Mouse (Mus musculus): Measurements from ENCODE around the gene Wdr64.

Gene Wdr64

GRCm38 (mm10) chr1:175698293-175698692 lies at the start of gene Wdr64:
Gene Wdr64 (plus strand): TSS chr1:175698593.
- no peak for DNase-seq (ENCODE audit: extremely low read depth, insufficient read length, low spot score)

DNA sequence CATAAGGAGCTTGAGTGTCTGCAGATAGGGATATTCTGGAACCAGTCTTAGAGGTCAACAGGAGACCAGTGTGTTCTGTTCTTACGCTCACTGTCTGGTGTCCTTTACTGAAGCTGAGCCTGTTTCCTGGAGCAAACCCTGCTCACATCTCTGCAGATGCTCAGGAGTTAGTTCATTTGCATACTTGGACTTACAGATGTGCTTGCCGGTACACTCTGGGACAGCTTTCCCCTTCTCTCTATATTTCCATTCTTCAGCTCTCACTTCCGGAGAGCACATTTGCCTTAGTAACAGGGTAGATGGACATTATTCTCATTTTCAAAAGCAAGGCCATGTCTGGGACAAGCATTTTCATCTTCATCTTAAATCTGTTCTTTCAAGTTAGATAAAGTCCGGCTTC lies 49.8 kb upstream of the Wdr64 start:
- no peak for DNase-seq (ENCODE audit: extremely low read depth, insufficient read length, low spot score)

DNA sequence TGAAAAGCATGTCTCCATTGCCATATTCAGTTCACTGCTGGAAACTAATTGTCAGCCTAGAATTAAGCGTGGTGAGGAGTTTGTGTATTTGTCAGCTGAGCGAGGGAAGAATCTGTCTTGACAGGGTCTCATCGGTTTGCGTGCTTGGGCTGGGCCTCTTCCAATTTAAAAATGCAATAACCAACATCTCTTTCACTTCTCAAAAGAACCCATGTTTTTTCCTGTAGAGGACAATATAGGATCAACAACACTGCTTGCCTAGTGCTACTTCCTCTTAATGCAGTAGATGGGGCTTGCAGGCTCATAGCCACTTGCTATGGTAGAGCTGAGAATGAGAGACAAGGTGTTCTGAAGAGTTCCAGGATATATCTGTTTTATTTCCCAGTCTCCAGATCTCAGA lies 38.5 kb upstream of the Wdr64 start:
- DNase-seq (ENCODE audit: extremely low read depth, insufficient read length, low spot score): no peak

DNA sequence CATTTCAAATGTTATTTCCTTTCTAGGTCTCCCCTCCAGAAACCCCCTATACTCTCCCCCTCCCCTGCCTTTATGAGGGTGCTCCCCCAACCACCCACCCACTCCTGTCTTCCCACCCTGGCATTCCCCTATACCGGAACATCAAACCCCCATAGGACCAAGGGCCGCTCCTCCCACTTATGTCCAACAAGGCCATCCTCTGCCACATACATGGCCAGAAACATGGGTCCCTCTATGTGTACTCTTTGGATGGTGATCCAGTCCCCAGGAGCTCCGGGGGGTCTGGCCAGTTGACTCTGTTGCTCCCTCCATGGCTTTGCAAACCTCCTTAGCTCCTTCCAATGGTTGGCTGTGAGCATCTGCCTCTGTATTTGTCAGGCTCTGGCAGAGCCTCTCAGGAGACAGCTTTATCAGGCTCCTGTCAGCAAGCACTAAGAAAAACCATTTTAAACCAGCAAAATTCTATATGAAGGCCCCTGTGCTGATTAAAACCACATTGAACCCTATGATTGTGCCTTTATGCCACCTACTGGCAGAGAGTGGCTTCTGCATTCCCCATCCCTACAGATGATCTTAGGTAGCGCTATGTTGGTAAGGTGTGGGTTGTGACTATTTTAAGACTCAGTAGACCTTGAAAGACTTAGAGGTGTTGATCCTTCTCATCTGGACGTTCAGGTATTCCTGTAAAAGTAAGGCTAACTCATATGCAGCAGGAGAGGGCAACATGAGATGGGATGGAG lies 29.6 kb upstream of the Wdr64 start:
- no peak for DNase-seq (ENCODE audit: extremely low read depth, insufficient read length, low spot score)

GRCm38 (mm10) chr1:175669456-175669855 lies 28.9 kb upstream of the Wdr64 start:
- no peak for DNase-seq (ENCODE audit: extremely low read depth, insufficient read length, low spot score)

GRCm38 (mm10) chr1:175670042-175670441 lies 28.4 kb upstream of the Wdr64 start:
- DNase-seq (ENCODE audit: extremely low read depth, insufficient read length, low spot score): peak; percentile 35

- DNase-seq (ENCODE audit: extremely low read depth, insufficient read length, low spot score): no peak
Measured at GRCm38 (mm10) chr1:175671626-175672025, 26.8 kb upstream of the Wdr64 start.

DNA sequence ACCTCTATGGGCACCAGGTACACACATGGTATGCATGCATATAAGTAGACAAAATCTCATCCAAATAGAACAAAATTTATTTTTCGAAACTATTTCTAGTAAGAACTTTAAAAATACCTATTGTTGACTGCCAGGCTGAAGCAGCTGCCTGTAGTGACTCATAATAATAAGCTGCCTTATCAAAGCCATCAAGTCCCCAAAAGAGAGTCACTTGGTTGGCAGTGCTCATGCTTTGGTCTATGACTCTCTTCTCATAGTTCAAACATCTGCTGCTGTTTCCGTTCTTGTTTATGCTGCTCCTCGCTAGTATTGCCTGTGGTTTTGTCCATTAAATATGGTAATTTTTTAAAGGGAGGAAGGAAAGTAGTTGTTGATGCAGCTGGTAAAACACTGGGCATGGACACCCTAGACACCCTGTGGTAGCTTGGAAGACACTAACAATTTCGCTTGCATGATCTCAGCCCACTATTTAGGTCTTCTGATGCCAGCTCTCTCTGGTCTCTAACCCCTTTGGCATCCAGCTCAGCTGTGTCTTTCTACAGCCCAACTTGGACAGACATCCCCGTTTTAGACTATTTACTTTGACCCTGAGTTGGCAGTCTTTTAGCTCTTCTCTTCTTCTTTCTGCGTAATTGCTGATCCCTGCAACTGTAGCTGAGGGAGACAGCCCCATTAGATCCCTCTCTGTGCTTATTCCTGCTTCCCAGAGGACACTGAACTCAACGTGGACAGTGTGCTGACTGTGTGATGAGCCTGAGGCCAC lies 24.6 kb upstream of the Wdr64 start:
- no peak for DNase-seq (ENCODE audit: extremely low read depth, insufficient read length, low spot score)

DNA sequence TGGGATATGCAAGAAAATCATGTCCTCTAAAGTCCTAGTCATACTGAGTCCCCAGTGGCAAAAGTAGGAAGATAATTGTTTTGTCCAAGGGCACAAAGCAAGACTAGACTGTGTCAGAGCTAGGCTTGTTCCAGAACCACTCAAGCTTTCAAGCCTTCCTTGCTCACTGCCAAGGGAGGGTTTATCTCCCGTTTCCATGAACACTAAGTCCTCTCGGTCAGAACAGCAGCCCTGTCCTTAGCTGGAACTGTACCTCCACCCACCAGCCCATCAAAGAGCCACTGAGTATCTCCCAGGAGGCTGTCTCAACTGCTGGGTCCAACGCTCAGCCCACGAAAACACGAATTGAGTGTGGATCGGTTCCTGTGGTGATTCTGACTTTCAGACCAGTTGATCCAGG lies 23.3 kb upstream of the Wdr64 start:
- no peak for DNase-seq (ENCODE audit: extremely low read depth, insufficient read length, low spot score)

- no peak for DNase-seq (ENCODE audit: extremely low read depth, insufficient read length, low spot score)
Measured at GRCm38 (mm10) chr1:175677459-175677858, 20.9 kb upstream of the Wdr64 start.

DNA sequence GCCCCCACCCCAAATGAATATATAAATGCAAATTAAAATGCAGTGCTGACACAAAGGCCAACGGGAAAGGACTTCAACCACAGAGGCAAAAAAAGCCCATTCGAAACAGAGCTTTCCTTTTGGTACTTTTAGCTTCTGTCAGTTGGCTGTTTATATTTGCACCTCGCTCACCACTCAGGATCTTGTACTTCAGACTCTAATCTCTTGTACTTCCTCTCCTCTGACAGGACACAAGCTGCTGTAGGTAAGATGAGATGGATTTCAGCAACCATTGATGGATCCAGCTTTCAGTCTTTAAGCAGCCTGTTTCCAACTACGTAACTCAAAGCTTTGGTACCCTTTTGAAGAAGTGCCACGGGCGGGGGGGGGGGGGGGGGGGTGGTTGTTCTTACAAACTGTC lies 17.4 kb upstream of the Wdr64 start:
- no peak for DNase-seq (ENCODE audit: extremely low read depth, insufficient read length, low spot score)

- DNase-seq (ENCODE audit: extremely low read depth, insufficient read length, low spot score): no peak
Measured at GRCm38 (mm10) chr1:175691686-175692245, 6.6 kb upstream of the Wdr64 start.

- peak; percentile 98 for DNase-seq (ENCODE audit: extremely low read depth, insufficient read length, low spot score)
Measured at GRCm38 (mm10) chr1:175692246-175692996, 6.0 kb upstream of the Wdr64 start, which contains the start of the genes Opn3 and Chml. Gene Opn3 (minus strand): TSS chr1:175692776. Gene Chml (minus strand): TSS chr1:175692901.

DNA sequence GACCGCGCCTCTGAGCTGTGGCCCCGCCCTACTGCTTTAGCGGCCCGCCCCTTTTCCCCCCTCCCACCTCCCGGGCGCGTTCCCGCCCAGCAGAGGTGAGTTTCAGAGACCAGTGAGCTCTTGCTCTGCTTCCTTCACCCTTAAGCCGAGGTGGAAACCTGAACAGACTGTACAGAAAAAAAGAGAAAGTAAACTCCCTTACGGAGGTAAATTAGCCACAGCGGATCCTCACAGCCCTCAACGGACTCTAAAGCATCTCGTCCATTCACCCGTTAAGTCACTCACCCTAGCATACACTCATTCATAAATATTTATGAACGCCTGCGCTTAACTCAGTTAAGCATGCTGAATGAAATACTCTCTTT lies 5.4 kb upstream of the Wdr64 start:
- no peak for DNase-seq (ENCODE audit: extremely low read depth, insufficient read length, low spot score)

DNA sequence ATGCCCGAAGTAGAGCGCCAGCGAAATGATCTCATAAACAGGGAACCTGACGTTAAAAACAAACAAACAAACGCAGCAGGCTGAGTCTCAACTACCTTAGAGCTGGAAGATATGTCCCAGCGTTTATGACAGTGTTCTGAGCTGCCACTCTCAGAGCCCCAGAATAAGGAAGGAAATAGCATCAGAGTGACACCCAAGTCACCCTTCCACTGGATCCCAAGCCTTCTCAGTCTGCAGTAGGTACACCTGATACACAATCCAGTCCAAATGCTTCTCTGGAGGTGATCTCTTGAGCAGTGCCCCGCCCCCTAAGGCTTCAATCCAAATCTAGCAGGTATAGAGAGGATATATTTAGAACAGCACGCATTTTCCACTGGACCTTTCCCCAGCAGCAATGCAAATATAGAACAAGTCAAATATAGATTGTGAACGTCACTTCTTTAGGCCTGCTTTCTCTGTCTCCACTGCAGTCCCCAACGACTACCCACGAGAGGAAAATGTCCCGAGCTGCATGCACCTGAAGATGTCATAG lies 4.9 kb upstream of the Wdr64 start:
- no peak for DNase-seq (ENCODE audit: extremely low read depth, insufficient read length, low spot score)

GRCm38 (mm10) chr1:175699375-175699774 lies 982 bp downstream of the Wdr64 start:
- DNase-seq (ENCODE audit: extremely low read depth, insufficient read length, low spot score): no peak

DNA sequence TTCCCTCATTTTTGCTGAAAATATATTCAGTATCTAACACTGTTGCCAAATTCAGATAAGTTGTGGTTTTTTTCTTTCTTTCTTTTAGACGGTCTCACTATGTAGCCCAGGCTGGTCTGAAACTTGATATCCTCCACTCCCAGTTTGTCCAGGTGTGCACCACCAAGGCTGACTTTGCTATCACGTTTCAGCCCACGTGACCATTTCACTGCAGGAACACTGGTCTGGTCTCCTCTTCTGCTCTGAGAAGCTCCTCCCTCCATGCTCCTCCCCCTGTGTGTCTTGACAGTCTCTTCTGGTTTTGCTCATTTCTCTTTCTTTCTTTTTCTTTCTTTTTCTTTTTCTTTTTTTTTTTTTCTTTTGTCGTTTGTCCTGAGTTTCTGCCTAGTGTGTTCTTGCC lies 1.4 kb downstream of the Wdr64 start:
- no peak for DNase-seq (ENCODE audit: extremely low read depth, insufficient read length, low spot score)

DNA sequence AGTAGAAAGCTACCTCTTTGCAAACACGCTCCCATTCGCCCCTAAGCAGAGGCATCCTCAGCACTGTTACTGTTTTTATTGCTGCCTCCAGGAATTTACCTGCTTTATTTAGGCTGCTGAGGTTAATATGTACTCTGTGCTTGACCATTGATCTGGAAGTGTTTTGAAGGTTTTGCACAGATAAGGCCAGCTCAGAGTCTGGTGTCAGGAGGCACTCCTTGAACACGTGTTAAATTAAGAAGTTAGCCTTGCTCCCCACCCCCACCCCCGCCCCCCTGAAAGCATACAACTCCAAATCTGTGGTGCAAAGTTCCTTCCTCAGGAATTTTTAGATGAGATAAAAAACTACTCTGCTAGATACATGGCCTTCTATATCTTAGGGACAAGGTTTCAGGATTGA lies 2.8 kb downstream of the Wdr64 start:
- no peak for DNase-seq (ENCODE audit: extremely low read depth, insufficient read length, low spot score)

DNA sequence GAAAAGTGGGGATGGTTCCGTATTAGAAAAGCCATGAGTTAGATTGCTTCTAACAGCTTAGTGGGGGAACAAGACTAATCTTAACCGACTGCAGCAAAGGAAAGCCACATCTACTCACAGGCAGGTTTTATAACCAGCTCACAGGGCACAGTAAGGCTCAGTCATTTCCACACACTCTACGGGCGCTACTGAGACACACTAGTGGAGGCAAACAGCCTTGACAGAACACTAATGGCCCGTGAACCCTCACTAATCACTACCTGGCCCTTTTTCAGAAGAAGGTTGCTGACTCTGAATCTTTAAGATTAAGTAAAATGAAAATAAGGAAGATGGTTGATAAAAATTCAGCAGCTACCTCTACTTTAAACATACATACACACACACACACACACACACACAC lies 9.2 kb downstream of the Wdr64 start:
- no peak for DNase-seq (ENCODE audit: extremely low read depth, insufficient read length, low spot score)

DNA sequence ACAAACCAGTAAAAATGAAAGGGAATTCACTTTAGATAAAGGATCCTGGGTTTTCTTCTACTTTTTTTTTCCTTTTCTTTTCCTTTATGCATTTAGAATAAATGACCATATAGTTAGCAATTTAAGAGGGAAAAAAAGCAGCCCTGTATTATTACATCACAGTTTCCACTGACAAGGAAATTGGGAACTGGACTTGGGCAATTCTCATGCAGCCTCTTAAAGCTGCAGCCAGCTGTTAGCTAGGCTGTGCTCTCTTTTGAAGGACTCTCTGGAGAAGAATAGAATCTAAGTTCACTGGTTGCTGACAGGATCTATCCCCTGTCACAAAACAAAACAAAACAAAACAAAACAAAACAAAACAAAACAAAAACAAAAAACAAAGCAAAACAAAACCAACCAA lies 9.6 kb downstream of the Wdr64 start:
- DNase-seq (ENCODE audit: extremely low read depth, insufficient read length, low spot score): no peak

DNA sequence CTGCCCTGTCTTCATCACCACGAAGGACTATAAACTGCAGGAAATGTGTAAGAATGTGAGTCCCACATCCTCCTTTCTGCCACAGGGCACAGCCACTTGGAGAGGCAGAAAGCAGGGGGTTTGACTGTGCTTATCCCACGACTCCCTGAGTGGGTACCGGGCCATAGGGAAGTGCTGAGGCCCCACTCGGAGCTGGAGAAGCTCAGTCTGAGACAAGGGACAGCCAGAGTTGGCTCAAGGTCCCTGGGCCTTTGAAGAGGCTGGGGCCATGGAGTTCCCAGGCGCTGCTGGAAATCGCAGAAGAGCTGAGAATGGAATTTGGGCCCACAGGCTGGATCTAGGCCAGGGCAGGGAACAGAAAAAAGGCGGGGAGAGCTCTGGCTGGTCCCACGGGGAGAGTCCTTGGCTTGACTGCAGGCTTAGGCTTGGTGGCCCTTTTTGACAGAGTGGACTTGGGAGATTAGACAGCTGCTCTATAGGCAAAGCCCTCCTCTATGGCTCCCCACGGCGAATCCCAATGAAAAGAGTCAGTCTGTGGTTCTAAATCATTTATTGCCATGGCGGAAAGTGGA lies 14.0 kb downstream of the Wdr64 start:
- DNase-seq (ENCODE audit: extremely low read depth, insufficient read length, low spot score): peak; percentile 14

Data from 3134 (cell line).